Mouse (Mus musculus) liver, embryonic 14.5 days (tissue): ENCODE results near the gene Brca2.

Experiments
- CTCF ChIP-seq: IDR thresholded peaks from 2 replicates; pipeline ENCODE4 v1.5.1; 2016; ENCODE audit warnings: antibody characterized with exemption, low read depth, control low read depth
- EP300 ChIP-seq: IDR thresholded peaks from 2 replicates; pipeline ENCODE4 v1.6.1; 2016; ENCODE audit warnings: antibody characterized with exemption, low read depth

DNA sequence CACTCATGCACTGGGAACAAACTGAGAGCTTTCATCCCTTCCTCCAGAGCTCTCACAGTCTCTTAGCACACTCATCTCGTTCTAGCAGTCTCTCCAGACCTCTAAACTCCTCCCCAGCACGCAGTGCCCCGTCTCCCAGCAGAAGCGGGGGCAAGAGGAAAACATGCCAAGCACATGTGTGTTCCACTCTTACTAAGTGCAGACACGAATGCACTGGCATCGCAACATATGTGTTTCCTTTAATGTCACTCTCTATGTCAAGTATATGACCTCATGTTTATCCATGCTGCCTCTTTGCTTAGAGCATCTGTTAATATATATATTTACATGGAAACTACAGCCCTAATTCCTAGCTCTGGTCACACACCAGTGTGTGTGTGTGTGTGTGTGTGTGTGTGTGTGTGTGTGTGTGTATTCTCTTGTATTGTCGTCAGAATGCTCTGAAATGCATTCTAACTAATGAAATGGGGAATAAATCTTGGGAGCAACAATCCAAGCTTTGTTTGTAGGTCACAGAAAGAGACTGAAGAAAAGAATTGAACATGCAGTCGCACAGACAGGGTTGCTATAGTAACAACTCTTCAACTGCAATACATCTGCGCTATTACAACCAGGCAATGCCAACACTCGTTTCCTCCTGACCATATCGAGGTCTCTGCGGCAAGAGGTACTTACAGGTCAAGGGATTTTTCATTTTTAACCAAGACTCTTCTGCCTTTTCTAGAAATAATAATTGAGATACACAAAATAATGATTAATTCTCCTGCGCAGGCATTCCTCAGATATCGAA, 79.2 kb downstream of the Brca2 start:
- TF ChIP-seq CTCF = no peak
- TF ChIP-seq EP300 = no peak
